Mouse (Mus musculus) layer of hippocampus, adult 2 months (tissue): ENCODE measurements at regions not wholly inside any gene's neighbourhood (a gene's known extent, or its start where the extent isn't known, plus 50 kb on each side); places are given as distances from the start of the nearest gene placed in this dataset.

Experiments
- DNase-seq, 2 experiments: peaks; one replicate each; pipeline ENCODE4 v3.0.0; 2022; ENCODE audit warnings: low spot score in 2 of 2
- H3K27ac ChIP-seq: fragments of 200-600 bp; 2 replicates; pipeline ENCODE4 v1.8.1; 2022
- H3K4me3 ChIP-seq: fragments of 200-600 bp; 2 replicates; pipeline ENCODE4 v1.8.1; 2022; ENCODE audit warnings: mild to moderate bottlenecking
- CTCF ChIP-seq: fragments of 200-600 bp; conservative IDR thresholded peaks from 2 replicates; pipeline ENCODE4 v1.8.1; 2022; ENCODE audit warnings: antibody characterized with exemption, mild to moderate bottlenecking, moderate library complexity

DNA sequence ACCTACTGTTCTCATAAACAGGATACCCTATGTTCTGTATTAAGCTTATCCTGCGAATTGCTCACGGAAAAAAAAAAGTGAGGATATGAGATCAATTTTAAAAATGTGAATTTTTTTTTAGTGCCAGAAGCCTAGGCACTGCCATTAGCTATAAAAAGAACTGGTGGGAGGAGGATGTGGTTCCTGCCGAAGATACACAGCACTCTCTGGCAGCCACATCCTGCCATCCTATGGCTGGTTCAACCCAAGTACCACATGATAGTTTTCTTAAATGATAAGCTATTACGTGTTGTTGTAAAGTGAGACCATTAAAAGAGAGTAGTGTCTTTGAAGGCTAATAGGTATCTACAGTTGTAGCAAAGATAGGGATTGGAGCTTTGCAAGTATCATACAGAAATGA, 58.2 kb upstream of the Ppp3ca start:
- H3K27ac ChIP-seq: peak overlapping the region; percentile 39; the same call in 1 of the 2 replicates
- no peak for TF ChIP-seq CTCF
- no peak for DNase-seq
- H3K4me3 ChIP-seq: no peak overlapping the region

DNA sequence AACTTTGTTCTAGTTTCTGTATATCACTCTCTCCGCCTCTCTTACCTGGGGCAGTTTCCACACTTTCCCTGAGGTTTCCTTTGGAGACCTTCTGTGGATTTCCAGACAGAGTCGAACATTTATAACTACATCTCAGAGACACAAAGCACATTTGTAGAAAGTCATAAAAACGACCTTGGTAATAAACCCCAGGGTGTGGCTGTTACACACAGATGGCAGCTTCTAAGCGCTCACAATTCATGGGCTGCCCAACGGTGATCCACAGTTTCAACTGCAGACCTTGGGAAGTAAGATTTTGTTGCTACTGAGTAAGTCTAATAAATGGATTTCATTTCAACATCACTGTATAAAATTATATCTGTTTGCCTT, 59.4 kb upstream of the Ppp3ca start:
- Histone ChIP-seq H3K27ac (no peak overlapping the region; the same call in 1 of the 2 replicates), H3K4me3 (no peak overlapping the region)
- DNase-seq: no peak
- TF ChIP-seq CTCF: no peak

DNA sequence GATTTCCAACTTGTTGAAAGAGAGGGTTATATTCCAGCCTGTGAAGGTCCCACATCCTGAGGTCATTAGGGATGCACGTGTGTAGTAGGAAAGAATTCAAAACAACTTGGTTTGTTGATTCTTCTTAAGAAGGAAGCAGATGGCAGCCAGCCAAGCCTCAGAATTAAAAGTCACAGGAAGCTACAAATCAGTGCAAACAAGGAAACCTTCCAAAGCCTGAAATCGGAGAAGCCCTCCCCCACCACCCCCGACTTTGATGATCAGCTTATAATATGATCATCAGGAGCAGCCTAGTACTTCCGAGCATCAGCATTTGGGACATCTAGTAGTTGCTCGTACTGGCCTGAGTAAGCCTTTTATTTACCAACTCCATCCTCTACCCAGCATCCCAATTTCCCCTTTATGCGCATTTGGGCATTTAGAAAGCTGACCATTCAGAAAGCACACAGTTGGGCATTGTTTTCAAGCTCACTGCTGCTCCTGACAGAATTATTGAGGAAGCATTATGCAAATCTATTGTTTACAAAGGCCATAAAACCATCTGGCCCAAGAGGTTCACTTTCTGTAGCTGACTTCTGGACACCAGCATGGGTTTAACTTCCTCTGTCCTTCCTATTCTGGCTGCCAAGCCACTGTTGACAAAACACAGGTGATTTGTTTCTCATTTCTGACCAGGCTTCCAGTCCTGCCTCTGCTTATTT, 59.9 kb upstream of the Ppp3ca start:
- no peak for TF ChIP-seq CTCF
- no peak for DNase-seq
- H3K27ac ChIP-seq: peak overlapping the region; percentile 18; the same call in 1 of the 2 replicates
- H3K4me3 ChIP-seq: no peak overlapping the region

DNA sequence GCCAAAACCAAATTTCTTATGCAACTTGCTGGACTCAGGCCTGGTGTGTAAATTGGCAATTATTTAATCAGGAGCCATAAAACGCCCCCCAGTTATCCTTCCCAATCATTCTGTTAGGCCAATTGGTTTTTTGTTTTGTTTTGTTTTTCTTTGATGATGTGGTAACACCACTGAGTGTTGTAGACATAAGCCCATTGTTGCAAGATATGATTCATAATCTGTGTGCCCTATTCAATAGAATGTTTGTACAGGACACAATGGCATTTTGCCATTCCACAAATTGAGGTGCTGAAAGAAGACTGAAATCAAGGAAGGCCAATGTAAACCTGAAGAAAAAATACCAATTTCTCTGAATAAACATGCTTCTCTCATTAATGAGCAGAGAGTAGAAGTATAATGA, 68.2 kb upstream of the Ppp3ca start:
- Histone ChIP-seq H3K4me3 (no peak overlapping the region), H3K27ac (no peak overlapping the region)
- DNase-seq: no peak
- no peak for TF ChIP-seq CTCF

DNA sequence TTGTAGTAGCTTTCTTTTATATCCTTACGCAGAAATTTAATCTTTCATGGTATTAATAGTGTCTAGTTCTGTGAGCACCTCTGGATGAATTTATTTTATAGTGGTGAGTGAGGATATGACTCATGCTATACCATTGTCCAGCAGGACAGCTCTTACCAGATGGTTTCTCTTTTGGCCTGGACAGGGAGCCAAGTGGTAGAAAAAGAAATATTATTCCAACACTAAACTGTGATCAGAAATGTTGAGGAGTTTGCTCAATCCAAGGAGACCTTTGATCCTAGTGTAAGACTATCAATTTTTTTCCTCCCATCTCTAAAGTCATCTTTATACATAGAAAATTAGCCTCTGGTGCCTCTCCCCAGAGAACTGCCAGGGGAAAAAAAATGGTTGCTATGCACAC, 86.0 kb upstream of the Ppp3ca start:
- Histone ChIP-seq H3K4me3 (no peak overlapping the region), H3K27ac (no peak overlapping the region)
- no peak for TF ChIP-seq CTCF
- DNase-seq: no peak

DNA sequence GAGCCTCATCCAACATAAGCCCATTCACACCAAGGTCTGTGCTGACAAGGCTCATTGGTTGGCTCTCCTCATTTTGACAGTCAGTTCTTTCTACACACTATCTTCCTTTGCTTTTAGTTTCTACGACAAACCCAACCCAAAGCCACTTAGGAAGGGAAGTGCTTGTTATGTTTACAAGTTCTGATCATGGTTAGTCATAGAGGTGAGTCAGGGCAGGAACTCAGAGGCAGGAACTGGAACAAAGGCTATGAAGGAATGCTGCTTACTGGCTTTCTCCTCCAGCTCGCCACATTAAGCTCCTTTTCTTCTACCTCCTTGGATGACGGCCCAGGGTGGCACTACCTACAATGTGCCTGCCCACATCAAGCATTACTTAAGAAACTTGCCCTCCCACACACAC, 91.9 kb upstream of the Ppp3ca start:
- TF ChIP-seq CTCF: no peak
- H3K27ac ChIP-seq: no peak overlapping the region
- DNase-seq: no peak
- no peak overlapping the region for H3K4me3 ChIP-seq

DNA sequence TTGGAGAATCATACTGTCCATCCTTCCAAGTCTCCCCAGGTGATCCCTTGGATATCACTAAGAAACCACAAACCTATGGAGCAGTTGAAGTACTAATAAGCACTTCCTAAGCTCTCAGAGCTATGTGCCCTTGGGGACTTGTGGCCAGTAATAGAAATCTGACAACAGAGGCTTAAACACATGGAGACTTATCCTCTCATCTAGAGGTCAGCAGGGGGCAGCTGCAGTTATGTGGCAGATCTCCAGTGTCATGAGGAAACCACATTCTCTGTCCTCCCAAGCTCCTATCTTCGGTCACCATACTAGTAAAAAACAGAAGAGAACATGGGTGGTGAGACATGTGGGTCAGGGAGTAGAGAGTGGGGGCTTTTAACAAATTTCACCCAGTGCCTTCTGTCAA, 99.4 kb upstream of the Ppp3ca start:
- Histone ChIP-seq H3K27ac (no peak overlapping the region), H3K4me3 (no peak overlapping the region)
- no peak for DNase-seq
- peak; percentile 15; the same call in 1 of the 2 replicates for TF ChIP-seq CTCF

DNA sequence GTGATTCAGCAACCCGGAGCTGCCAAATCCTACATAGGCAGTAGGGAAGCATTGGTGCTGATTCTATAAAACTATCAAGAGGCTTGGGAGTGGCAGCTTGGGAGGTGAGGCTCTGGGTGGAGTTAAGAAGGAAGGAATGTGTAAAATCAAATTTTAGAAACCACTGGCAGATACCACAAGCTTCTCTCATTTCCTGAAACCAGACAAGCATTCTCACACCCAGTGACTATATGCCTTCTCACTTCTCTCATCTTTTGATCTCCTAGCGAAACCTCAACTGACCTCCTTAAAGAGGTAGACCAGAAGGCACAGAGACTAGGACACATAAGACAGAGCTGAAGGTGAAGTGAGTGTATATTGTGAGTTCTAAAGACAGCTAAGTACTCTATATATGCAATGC, 113.4 kb upstream of the Ppp3ca start:
- Histone ChIP-seq H3K4me3 (no peak overlapping the region), H3K27ac (no peak overlapping the region)
- no peak for TF ChIP-seq CTCF
- no peak for DNase-seq

DNA sequence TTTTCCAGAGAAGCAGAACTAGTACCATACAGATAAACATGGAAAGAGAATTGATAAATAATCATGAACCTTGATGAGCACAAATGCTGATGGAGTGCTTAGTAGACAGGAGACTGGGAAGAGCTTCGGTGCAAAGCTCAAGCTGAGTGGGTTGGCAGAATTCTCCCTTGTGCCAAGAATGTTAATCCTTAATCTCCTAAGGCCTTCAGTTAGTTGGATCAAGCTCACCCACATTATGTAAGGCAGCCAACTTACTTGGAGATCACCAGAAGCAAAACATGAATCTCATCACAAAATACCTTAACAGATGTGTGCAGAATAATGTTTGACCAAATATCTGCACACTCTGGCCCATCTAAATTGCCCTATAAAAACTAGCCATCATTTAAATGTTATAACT, 120.5 kb upstream of the Ppp3ca start:
- TF ChIP-seq CTCF: no peak
- Histone ChIP-seq H3K4me3 (no peak overlapping the region), H3K27ac (no peak overlapping the region)
- DNase-seq: no peak

DNA sequence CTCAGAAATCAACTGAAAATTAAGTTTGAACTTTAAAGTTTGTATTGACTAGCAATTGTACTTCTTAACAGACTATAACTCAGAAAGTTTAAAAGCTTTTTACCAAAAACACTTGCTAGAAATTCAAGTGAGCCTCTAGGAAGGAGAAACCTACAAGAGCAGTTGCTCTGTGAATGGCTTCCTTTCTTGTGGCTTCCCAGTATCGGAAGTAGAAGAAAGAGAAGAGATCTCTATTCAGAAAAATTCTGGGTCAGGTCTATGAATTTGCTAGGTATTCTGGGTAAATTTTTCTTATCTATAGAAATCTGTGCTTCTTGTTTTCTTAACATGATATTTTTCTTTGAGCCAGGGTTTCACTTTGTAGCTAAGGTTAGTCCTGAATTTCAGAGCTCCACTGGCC, 138.3 kb upstream of the Ppp3ca start:
- Histone ChIP-seq H3K4me3 (no peak overlapping the region), H3K27ac (no peak overlapping the region)
- DNase-seq: no peak
- no peak for TF ChIP-seq CTCF

DNA sequence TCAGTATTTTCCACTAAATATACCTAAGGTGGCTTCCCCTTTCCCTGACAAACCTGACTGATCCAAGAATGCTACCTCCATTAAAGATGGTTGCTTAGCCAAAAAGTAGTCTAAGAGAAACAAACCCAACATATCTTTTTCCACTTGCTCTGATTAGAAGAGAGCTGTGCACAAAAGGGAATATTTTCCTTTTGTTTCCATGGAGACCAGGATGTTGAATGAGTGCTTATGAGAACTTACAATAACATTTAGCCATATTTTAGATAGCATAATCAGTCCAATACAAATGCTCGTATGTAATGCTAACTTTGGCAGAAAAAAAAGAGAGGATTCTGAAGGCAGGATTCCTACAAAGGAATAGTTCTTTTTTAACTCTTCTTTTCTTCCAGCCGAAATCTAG, 161.3 kb upstream of the Ppp3ca start:
- H3K27ac ChIP-seq: 0 out of 2 replicates have a peak overlapping the region, but pooled peaks have one; percentile 7
- no peak for DNase-seq
- no peak for TF ChIP-seq CTCF
- H3K4me3 ChIP-seq: no peak overlapping the region

DNA sequence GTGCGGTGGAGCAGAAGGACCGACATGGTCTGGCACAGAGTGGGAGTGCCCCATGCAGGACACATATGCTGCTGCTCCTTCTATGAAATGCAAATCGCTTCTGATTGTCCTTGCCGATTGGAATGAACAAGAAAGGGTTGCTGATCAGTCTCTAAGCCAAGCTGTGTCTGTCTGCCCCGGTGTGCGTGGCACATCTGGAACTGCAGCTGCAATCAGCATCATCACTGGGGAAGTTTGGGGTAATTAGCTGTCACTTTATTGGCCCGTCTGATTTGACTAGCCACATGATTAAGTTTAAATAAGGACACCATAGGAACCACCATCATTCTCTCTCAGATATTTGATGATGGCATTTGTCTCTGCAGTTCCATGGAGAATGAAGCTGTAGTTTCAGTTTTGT, 162.9 kb upstream of the Ppp3ca start:
- Histone ChIP-seq H3K27ac (no peak overlapping the region), H3K4me3 (no peak overlapping the region)
- no peak for TF ChIP-seq CTCF
- DNase-seq: no peak

DNA sequence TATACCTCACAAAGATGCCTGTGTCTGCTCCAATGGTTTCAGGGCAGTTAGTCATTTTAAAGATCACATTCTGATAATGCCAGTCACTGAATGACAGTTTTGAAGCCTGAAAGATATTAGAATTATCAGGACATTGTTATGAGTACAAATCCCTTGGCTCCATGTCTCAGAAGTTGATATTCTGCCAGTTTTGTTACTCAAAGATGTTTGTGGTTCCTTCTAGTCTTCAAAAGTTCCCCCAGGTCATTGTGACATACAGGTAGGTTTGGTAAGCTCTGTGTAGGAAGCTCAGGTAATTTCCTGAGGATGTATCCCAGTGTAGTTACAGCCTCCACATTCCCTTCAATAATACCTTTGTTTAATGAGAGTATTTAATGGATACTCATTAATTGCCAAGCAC, 169.0 kb upstream of the Bank1 start:
- Histone ChIP-seq H3K4me3 (no peak overlapping the region), H3K27ac (no peak overlapping the region)
- DNase-seq: no peak
- TF ChIP-seq CTCF: no peak

DNA sequence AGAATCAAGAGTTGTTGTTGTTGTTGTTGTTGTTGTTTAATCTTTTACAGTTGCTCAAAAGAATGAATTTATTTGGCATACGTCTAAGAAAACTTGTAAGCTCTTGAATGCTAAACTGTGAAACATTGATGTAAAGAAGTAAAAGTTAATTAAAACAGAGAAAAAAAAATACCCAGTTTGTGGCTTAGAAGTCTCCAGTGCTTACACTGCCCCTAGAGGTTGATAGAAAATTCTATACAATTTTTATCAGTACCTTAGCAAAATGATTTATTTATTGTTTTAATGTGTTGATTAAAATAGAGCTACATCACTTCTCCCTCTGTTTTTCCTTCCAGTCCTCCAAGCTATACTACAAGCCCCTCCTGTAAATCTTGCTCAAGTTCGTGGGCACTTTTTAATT, 165.8 kb upstream of the Bank1 start:
- peak; percentile 64 for TF ChIP-seq CTCF
- Histone ChIP-seq H3K4me3 (no peak overlapping the region), H3K27ac (no peak overlapping the region)
- no peak for DNase-seq

DNA sequence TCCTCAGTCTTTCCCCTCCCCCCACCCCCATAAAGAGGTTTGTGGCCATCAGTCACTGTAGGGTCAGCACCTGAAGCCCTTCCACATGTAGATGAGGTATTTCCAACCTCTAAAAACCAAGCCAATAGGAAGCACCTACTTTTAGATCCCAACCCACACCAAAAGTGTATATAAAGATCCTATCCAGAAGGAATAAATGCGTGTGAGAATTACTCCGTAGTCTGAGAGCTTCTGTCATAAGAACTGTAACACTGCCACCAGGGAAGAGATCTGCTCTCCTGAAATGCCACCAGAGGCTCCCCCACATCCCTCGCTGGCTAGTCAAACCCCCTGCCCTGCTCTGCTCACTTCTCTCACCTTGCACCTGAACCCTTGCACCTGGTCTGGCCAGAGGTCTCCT, 145.8 kb upstream of the Bank1 start:
- DNase-seq: no peak
- Histone ChIP-seq H3K27ac (no peak overlapping the region), H3K4me3 (no peak overlapping the region)
- TF ChIP-seq CTCF: no peak
